Mouse (Mus musculus) lung, embryonic 16.5 days (tissue): Measurements from ENCODE around the gene Schip1. TPM values are rescaled to one million over a fixed set of nuclear protein-coding genes. Genes with fewer than 3 reads are reported as not detected.

Experiments
- ATAC-seq: fragments of 200-750 bp; cut with Nextera tagmentation; 2 replicates; pipeline ENCODE4 v1.8.0; 2017; ENCODE audit warnings: low read depth, mild to moderate bottlenecking, moderate library complexity
- H3K27ac ChIP-seq: fragments of 300-500 bp; sonication (generic); 2 replicates; pipeline ENCODE4 v1.5.1; 2014; ENCODE audit warnings: mild to moderate bottlenecking, control low read depth, low read length
- H3K27me3 ChIP-seq: fragments of 300-500 bp; sonication (generic); 2 replicates; pipeline ENCODE4 v1.6.1; 2014; ENCODE audit warnings: low read depth, low read length, mixed read lengths; ENCODE audit not compliant: control insufficient read depth, insufficient read depth
- H3K36me3 ChIP-seq: fragments of 300-500 bp; sonication (generic); 2 replicates; pipeline ENCODE4 v1.6.1; 2014; ENCODE audit warnings: low read length; ENCODE audit not compliant: control insufficient read depth, insufficient read depth
- H3K4me1 ChIP-seq: fragments of 300-500 bp; sonication (generic); replicated peaks from 2 replicates; pipeline ENCODE4 v1.6.1; 2014; ENCODE audit warnings: low read length, mixed read lengths; ENCODE audit not compliant: control insufficient read depth, insufficient read depth
- H3K4me2 ChIP-seq: fragments of 300-500 bp; sonication (generic); 2 replicates; pipeline ENCODE4 v1.6.1; 2014; ENCODE audit warnings: low read depth, low read length, control low read depth
- H3K4me3 ChIP-seq: fragments of 300-500 bp; sonication (generic); 2 replicates; pipeline ENCODE4 v1.5.1; 2014; ENCODE audit warnings: mild to moderate bottlenecking, low read length, control low read depth
- H3K9ac ChIP-seq: fragments of 300-500 bp; sonication (generic); 2 replicates; pipeline ENCODE4 v1.6.1; 2014; ENCODE audit warnings: low read length, control low read depth
- H3K9me3 ChIP-seq: fragments of 300-500 bp; sonication (generic); 2 replicates; pipeline ENCODE4 v1.6.1; 2016; ENCODE audit warnings: low read length; ENCODE audit not compliant: control insufficient read depth
- WGBS: fragments of 180-500 bp; shearing (Covaris S2); extraction: QIAGEN DNeasy Blood & Tissue Kit; methylation state at CpG from one replicate; pipeline ENCODE4 v1.1.7; 2014; 5-methylcytosine and 5-hydroxymethylcytosine counted together
- polyA plus RNA-seq: library from polyadenylated mRNA; unstranded; fragments of >200 nt; fragmentation: Nextera tagmentation; extraction: Ambion mirVana; gene quantifications from 2 replicates; pipeline ENCODE4 v1.2.1, GENCODE M21; 2015

The Schip1 gene
- polyA plus RNA-seq, 1 experiment from 2014 or later: 31.2 TPM

- H3K4me1 ChIP-seq: peaks cover 29% of the 10 kb centered on the region
- no peak overlapping the region for H3K4me3 ChIP-seq
- H3K9ac ChIP-seq: no peak overlapping the region
- H3K27me3 ChIP-seq: no peaks in the 10 kb centered on the region
- no peak overlapping the region; the same call in 1 of the 2 replicates for H3K27ac ChIP-seq
- ATAC-seq: no peak
- H3K9me3 ChIP-seq: no peaks in the 10 kb centered on the region
- no peak overlapping the region for H3K4me2 ChIP-seq
- WGBS: 33% methylated on average over 8 of the region's 8 CpGs
- H3K36me3 ChIP-seq: no peaks in the 10 kb centered on the region
These were observed 509.5 kb downstream of the Schip1 start for GRCm38 (mm10) chr3:68574097-68574496.

- Histone ChIP-seq H3K36me3 (no peaks in the 10 kb centered on the region), H3K4me1 (peaks cover 29% of the 10 kb centered on the region), H3K27me3 (no peaks in the 10 kb centered on the region), H3K27ac (no peak overlapping the region), H3K4me3 (no peak overlapping the region), H3K4me2 (no peak overlapping the region), H3K9me3 (no peaks in the 10 kb centered on the region), H3K9ac (no peak overlapping the region)
- 67% methylated on average over 8 of the region's 8 CpGs for WGBS
- ATAC-seq: no peak
These were observed 510.0 kb downstream of the Schip1 start for GRCm38 (mm10) chr3:68574565-68574964.

GRCm38 (mm10) chr3:68575636-68576340 is 511.2 kb downstream of the Schip1 start:
- no peak for ATAC-seq
- Histone ChIP-seq H3K4me1 (peaks cover 29% of the 10 kb centered on the region), H3K27me3 (no peaks in the 10 kb centered on the region), H3K9me3 (no peaks in the 10 kb centered on the region), H3K4me2 (no peak overlapping the region), H3K9ac (no peak overlapping the region), H3K27ac (no peak overlapping the region), H3K4me3 (no peak overlapping the region), H3K36me3 (no peaks in the 10 kb centered on the region)
- 46% methylated on average over 10 of the region's 10 CpGs for WGBS

- Histone ChIP-seq H3K9ac (no peak overlapping the region; the same call in 1 of the 2 replicates), H3K4me2 (no peak overlapping the region), H3K4me3 (no peak overlapping the region), H3K4me1 (peaks cover 29% of the 10 kb centered on the region), H3K27ac (0 out of 2 replicates have a peak overlapping the region, but pooled peaks have one; percentile 13), H3K27me3 (no peaks in the 10 kb centered on the region), H3K9me3 (no peaks in the 10 kb centered on the region), H3K36me3 (no peaks in the 10 kb centered on the region)
- 8% methylated on average over 7 of the region's 7 CpGs for WGBS
- ATAC-seq: peak; percentile 61
These were observed 511.8 kb downstream of the Schip1 start for GRCm38 (mm10) chr3:68576431-68576830.

GRCm38 (mm10) chr3:68576948-68577347 is 512.3 kb downstream of the Schip1 start:
- Histone ChIP-seq H3K27me3 (no peaks in the 10 kb centered on the region), H3K9ac (no peak overlapping the region; the same call in 1 of the 2 replicates), H3K4me2 (no peak overlapping the region), H3K4me1 (peaks cover 28% of the 10 kb centered on the region), H3K4me3 (no peak overlapping the region), H3K36me3 (no peaks in the 10 kb centered on the region), H3K27ac (0 out of 2 replicates have a peak overlapping the region, but pooled peaks have one; percentile 13), H3K9me3 (no peaks in the 10 kb centered on the region)
- 44% methylated on average over 5 of the region's 5 CpGs for WGBS
- no peak for ATAC-seq

- Histone ChIP-seq H3K9me3 (no peaks in the 10 kb centered on the region), H3K9ac (no peak overlapping the region), H3K36me3 (no peaks in the 10 kb centered on the region), H3K4me2 (no peak overlapping the region), H3K27me3 (no peaks in the 10 kb centered on the region), H3K4me3 (no peak overlapping the region), H3K4me1 (peaks cover 29% of the 10 kb centered on the region), H3K27ac (no peak overlapping the region)
- ATAC-seq: no peak
- 64% methylated on average over 13 of the region's 13 CpGs for WGBS
These were observed 517.0 kb downstream of the Schip1 start for GRCm38 (mm10) chr3:68581591-68581990.

- H3K4me1 ChIP-seq: peaks cover 27% of the 10 kb centered on the region
- H3K36me3 ChIP-seq: no peaks in the 10 kb centered on the region
- H3K9me3 ChIP-seq: no peaks in the 10 kb centered on the region
- no peaks in the 10 kb centered on the region for H3K27me3 ChIP-seq
- ATAC-seq: no peak
- no peak overlapping the region for H3K9ac ChIP-seq
- 73% methylated on average over 12 of the region's 12 CpGs for WGBS
- H3K4me3 ChIP-seq: no peak overlapping the region
- H3K27ac ChIP-seq: peak overlapping the region; percentile 98
- H3K4me2 ChIP-seq: no peak overlapping the region
These were observed 517.6 kb downstream of the Schip1 start for GRCm38 (mm10) chr3:68582103-68582740.

- peaks cover 27% of the 10 kb centered on the region for H3K4me1 ChIP-seq
- peak overlapping the region; percentile 16; the same call in 1 of the 2 replicates for H3K4me3 ChIP-seq
- no peaks in the 10 kb centered on the region for H3K36me3 ChIP-seq
- 7% methylated on average over 14 of the region's 14 CpGs for WGBS
- no peaks in the 10 kb centered on the region for H3K9me3 ChIP-seq
- peak; percentile 82 for ATAC-seq
- peak overlapping the region; percentile 98 for H3K27ac ChIP-seq
- H3K27me3 ChIP-seq: no peaks in the 10 kb centered on the region
- H3K9ac ChIP-seq: peak overlapping the region; percentile 50
- H3K4me2 ChIP-seq: peak overlapping the region; percentile 52
These were observed 518.6 kb downstream of the Schip1 start for GRCm38 (mm10) chr3:68583031-68583693.
